Mouse (Mus musculus) lung, adult 2 months (tissue): ENCODE results near the gene Thrsp.

Source experiments
- CTCF ChIP-seq: fragments of 200-500 bp; IDR thresholded peaks from 2 replicates; pipeline ENCODE4 v1.5.1; 2011; ENCODE audit warnings: mild to moderate bottlenecking, low read length, control low read depth; ENCODE audit not compliant: insufficient read depth
- POLR2A ChIP-seq: fragments of 200-500 bp; IDR thresholded peaks from 2 replicates; pipeline ENCODE4 v1.6.1; 2011; ENCODE audit warnings: low read depth, mild to moderate bottlenecking, control low read depth, low read length, borderline replicate concordance; ENCODE audit errors: extremely low read depth

DNA sequence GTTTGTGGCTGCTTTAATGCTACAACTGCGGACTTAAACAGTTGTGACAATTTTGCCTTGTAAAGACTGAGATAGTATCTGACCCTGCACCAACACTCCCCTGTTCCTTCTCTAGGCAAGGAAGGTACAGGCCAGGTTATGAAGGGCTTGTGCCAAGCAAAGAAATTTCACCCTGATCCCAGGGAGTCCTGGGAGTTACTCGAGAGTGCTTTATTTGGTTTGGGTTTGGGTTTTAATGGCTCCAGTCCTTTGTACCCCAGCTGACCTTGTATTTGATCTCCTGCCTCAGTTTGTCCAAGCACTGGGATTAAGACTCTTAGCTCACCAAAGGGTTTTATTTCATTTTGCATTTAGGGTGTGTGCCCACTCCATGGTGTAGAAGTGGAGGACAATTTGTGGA, 6.4 kb downstream of the Thrsp start:
- TF ChIP-seq POLR2A, result no peak
- TF ChIP-seq CTCF, result no peak
